Mouse (Mus musculus): ENCODE results near the gene Slc26a9.

The Slc26a9 gene

DNA sequence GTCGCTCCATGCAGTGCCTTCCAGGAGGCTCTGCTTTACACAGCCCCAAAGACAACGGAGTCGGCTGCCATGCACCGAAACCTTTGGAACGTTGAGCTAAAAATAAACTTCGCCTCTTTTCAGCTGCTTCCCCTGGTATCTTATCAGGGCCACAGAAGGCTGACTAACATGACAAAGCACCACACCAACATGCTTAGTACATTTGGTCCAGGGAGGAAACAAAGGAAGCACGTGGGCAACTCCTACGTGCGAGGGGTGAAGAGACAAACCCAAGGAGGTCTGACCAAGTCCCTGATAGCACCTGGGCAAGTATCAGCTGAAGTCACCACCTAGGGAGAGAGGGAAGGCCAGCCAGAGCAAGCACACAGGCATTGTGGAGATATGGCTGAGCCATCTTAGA is 7.3 kb upstream of the Slc26a9 start:
- peak; percentile 59 for DNase-seq (ENCODE audit: extremely low read depth, low read depth)

DNA sequence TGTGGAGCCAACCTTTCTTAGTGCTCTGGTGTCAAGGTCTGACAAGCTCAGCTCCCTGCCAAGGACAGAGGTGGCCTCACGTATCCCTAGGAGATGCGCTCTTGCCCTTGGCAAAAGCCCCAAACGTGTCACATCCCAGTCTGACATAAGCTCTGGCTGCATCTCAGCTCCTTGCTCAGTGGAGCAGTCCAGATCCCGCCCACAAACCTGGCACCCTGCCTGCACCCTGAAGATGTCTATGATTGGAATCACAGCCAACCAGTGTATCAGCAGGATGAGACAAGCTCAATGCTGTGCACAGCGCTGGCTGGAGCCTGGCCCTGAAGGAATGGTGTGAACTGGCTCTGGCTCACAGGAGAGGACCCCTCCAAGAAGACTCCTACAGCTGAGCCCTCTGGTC is 6.6 kb upstream of the Slc26a9 start:
- no peak for DNase-seq (ENCODE audit: extremely low read depth, low read depth)

DNA sequence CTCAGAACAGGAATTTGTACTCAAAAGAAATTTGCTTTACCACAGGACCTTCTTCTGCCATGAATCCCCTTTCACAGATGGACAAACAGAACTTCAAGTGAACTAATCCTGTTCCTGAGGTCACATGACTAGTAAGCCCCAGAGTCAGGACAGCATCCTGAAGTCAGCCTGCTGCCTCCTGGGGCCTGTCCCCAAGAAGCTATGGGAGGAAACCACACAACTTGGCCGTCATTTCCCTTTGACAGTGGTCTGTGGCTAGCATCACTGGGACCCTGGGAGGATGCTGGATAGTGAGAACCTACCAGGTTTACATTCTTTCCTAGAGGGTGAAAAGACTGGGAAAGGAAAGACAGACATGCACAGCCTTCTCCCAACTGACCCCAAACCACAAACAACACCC is 5.1 kb upstream of the Slc26a9 start:
- no peak for DNase-seq (ENCODE audit: extremely low read depth, low read depth)

DNA sequence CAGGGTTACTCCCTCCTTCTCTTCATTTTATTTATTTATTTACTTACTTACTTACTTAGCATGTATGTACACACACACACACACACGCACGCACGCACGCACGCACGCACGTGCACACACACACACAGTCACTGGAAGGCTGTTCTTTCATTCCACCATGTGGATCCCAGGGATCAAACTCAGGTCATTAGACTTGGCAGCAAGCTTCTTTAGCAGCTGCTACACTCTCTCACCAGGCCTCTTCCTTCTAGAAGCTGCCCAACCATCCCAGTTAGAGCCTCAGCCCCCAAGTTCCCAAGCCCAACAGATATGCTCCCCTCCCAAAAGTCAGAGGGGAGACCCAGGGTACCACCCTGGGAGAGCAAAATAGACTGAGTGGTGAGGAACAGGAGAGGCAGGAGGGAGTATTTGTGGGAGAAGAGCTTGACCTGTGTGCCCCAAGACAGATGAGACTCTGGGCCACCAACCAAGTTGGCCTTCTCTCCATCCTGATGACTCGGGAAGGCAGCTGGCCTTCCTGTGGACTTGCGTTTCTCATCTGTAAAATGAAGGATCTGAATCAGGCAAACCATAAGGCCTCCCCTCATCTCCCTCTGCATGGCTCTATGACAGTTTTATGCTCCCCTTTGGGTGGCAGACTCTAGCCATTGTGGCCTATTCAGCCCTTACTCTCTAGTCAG is 4.2 kb upstream of the Slc26a9 start:
- DNase-seq (ENCODE audit: extremely low read depth, low read depth), result no peak

GRCm38 (mm10) chr1:131745391-131745790 is 1.6 kb downstream of the Slc26a9 start:
- DNase-seq (ENCODE audit: extremely low read depth, low read depth), result no peak

GRCm38 (mm10) chr1:131747761-131748160 is 3.9 kb downstream of the Slc26a9 start:
- DNase-seq (ENCODE audit: extremely low read depth, low read depth), result no peak

- DNase-seq (ENCODE audit: extremely low read depth, low read depth), result no peak
Measured at GRCm38 (mm10) chr1:131748636-131749035, 4.8 kb downstream of the Slc26a9 start.

DNA sequence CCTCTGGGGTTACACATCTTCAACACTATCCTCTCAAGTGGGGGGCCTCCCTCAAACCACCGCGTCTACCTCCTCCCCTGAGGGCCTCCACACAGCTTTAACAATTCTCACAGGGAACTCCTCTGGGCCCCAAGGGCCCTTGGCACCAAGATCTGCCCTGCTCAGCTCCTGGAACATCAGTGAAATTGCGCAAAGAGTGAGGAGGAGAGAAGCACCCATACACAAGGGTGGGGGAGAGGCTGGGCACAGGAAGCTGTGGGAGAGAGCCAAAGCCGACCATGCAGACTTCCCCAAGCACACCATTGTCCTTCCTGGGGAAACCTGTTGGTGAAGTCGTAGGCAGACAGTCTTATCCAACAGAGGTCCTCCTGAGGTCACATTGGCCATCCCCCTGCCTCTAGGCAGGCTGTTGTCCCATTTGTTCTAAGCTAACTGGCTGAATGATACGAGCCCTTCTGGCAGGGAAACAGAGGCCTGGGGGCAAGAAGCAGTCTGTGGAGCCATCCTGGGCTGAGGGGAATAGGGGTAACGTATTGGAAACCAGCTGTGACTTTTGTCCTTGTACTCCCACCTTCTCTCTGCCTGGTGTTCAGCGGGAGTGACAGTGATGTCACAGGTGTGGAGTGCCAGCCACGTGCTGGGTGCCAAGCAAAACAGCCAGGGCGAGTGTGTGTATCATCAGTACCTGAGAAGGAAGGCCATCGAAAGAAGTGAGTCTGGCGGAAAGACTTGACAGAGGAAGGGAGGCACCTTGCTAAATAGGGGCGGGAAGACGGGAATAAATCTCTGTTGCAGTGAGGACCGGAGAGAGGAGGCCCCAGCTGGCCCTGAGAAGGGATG is 6.1 kb downstream of the Slc26a9 start:
- DNase-seq (ENCODE audit: extremely low read depth, low read depth), result no peak

DNA sequence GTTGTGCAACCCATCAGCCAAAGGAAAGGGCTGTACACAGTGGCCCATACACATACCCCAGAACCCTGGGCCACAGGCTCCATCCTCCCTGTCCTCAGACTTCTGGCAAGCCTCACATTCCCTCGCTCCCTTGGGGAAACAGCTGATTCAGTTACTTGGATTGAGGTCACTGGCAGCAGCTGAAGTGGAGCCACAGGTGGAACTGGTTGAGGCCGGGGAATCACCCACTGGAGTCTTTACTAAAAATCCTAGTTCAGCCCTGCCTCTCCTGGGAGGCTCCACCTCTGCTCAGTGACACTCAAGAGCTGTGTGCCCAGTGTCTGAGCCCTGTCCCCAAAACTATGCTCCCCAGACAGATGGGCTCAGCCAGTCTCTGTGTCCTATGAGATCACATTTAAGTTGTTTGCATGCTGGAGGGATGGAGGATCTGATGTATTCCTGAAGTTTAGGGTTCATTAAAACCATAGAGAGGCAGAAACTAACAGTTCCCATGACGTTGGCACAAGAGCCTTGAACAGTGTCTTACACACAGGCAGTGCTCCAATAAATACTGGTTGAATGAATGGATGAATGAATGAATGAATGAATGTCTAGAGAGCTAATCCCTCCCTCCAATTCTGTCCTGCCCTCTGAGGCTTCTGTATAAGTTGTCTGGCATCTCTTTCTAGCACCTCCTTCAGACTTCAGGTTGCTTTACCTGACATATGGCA is 7.5 kb downstream of the Slc26a9 start:
- DNase-seq (ENCODE audit: extremely low read depth, low read depth), result no peak

GRCm38 (mm10) chr1:131751891-131752311 is 8.1 kb downstream of the Slc26a9 start:
- DNase-seq (ENCODE audit: extremely low read depth, low read depth), result no peak

GRCm38 (mm10) chr1:131754212-131754829 is 10.5 kb downstream of the Slc26a9 start:
- peak; percentile 56 for DNase-seq (ENCODE audit: extremely low read depth, low read depth)

GRCm38 (mm10) chr1:131754916-131755315 is 11.1 kb downstream of the Slc26a9 start:
- DNase-seq (ENCODE audit: extremely low read depth, low read depth), result no peak

- no peak for DNase-seq (ENCODE audit: extremely low read depth, low read depth)
Measured at GRCm38 (mm10) chr1:131757211-131757610, 13.4 kb downstream of the Slc26a9 start.

DNA sequence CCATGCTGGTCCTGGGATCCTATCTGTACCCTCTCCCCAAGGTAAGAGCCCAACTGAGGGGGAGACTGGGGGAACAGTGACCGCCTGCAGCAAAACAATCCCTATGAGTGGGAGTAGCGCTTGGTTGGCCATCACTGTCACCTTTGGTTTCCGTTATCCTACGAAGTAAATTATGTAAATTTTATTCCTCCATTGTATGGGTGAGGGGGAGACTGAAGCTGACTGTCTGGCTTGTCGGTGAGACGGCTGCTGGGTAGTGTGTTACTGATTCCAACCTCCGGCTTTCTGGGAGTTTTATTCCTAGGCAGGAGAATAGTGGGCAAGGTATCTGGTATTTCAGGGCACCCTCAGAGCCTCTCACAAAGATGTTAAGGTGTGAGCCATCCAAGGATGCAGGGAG is 15.0 kb downstream of the Slc26a9 start:
- no peak for DNase-seq (ENCODE audit: extremely low read depth, low read depth)

DNA sequence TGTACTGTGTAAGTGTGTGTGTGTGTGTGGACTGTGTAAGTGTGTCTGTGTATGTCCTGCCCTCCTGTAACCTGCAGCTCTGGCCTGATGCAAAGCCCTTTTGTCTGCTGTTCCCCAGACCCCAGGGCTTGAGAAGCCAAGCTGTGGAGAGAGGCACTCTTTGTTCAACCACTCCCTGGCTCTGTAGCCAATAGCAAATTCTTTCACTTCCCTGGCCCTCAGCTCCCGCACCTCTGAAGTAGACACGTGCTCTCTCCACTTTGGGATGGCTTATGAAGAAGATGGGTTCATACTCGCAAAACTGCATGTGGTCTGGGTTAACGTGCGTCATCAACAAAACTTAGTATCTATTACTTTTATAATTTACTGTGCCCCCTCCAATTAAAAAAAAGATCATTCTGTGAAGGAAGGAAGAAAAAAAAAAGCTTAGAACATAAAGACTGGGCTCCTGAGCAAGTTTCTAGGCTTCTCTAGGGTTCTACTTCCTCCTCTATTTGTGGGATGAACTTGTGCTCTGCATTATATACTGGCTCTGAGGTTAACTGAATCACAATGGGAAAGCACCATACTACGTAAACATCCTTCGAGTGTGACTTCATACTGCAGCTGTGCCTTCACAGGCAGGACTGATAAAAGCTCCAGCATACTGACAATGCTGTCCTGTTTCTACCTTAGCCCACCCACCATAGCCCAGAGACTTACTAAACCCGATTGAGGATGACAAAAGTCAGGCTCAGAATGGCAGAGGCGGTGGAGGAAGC is 16.0 kb downstream of the Slc26a9 start:
- no peak for DNase-seq (ENCODE audit: extremely low read depth, low read depth)

DNA sequence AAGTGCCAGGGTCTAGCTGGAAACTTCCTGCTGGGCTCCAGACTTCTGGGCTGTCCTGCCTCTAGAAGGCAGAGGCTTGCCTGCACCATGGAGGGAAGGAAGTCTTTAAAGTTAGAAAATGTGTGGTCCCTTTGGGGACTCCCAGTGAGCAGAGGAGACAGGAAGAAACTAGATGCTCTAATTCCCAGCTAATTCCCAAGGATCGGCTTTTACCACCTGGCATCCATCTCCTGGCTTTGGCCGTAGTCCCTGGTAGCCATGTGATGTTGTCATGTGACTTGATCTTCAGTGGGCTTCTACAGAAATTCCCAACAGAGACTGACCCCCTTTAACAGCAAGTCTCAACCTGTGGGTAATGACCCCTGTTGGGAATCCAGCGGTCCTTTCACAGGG is 16.6 kb downstream of the Slc26a9 start:
- no peak for DNase-seq (ENCODE audit: extremely low read depth, low read depth)

- DNase-seq (ENCODE audit: extremely low read depth, low read depth), result no peak
Measured at GRCm38 (mm10) chr1:131761079-131761831, 17.4 kb downstream of the Slc26a9 start.

DNA sequence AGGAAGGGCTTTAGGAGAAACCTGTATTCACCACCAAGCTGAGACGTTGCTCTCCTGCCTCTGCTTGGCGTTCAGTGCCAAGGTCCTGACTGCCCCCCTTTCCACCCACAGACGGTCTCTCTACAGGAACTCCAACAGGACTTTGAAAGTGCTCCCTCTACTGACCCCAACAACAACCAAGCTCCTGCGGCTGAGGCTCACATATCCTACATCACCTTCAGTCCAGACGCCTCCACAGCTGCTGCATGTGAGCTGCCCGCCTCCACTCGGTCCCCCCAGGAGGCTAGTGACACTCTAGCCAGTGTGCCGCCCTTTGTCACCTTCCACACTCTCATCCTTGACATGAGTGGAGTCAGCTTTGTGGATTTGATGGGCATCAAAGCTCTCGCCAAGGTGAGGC is 19.9 kb downstream of the Slc26a9 start:
- no peak for DNase-seq (ENCODE audit: extremely low read depth, low read depth)

DNA sequence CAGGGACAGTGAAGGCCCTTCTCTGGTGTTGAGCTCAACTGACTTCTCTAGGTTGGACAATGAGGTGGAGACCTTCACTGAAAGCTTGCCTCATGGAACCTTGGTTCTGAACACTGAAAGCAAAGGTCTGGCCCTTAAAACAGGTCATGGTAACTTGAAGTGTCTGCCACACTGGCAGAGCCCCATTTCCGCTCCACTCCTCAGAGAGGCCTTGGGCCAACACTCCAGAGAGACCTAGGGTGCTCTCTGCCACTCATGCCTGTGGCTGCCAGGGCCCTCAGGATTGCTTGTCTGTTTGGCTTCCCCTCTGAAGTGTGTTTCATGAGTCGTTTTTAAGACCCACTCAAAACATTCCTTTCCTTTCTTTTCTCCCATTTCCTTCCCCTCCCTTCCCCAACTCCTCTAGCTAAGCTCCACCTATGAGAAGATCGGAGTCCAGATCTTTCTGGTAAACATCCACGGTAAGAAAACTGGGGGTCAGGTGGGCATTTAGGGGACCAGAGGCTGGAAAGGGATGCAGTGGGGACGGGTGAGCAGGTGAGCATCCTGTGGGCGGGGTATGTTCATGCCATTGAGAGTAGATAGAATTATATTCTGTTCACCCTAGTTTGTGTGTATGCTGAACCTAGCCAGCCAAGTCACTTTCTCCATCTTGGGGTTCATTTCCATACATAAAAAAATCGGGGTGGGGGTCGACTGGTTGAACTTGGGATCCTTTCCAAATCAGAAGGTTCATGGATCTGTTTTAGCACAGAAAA is 20.9 kb downstream of the Slc26a9 start:
- no peak for DNase-seq (ENCODE audit: extremely low read depth, low read depth)

Data from MEL-GATA-1-ER (cell line).